Mouse (Mus musculus) bone marrow macrophage, adult 2 months (primary cell): ENCODE measurements around the gene Vmn1r167.
"Not testable (repeated sequence)": the region's sequence is repeated elsewhere in the genome, so short reads cannot be mapped to it uniquely, and the experiment has no call there.

Experiments used
- CTCF ChIP-seq: IDR thresholded peaks from 2 replicates; pipeline ENCODE4 v1.5.1; 2012; ENCODE audit warnings: low read depth, mild to moderate bottlenecking, low read length, moderate library complexity
- POLR2A ChIP-seq: IDR thresholded peaks from 2 replicates; pipeline ENCODE4 v1.6.1; 2012; ENCODE audit warnings: mild to moderate bottlenecking, low read depth, low read length, borderline replicate concordance

GRCm38 (mm10) chr7:23472886-23473285 lies 34.1 kb downstream of the Vmn1r167 start:
- TF ChIP-seq CTCF, POLR2A: not testable (repeated sequence)
